Mouse (Mus musculus): ENCODE results near the gene Exosc8.
A peak's percentile ranks its signal among the peaks of the same experiment; 100 is the strongest.
"Not testable (repeated sequence)": the region's sequence is repeated elsewhere in the genome, so short reads cannot be mapped to it uniquely, and the experiment has no call there.

Gene Exosc8

GRCm38 (mm10) chr3:54736101-54736927 lies 1.1 kb upstream of the Exosc8 start:
- DNase-seq (ENCODE audit: low read depth, low spot score): no peak

GRCm38 (mm10) chr3:54734411-54735246 lies 564 bp downstream of the Exosc8 start:
- peak; percentile 76 for DNase-seq (ENCODE audit: low read depth, low spot score)

GRCm38 (mm10) chr3:54732371-54732770 lies 2.8 kb downstream of the Exosc8 start:
- DNase-seq (ENCODE audit: low read depth, low spot score): no peak

- DNase-seq (ENCODE audit: low read depth, low spot score): no peak
Measured at GRCm38 (mm10) chr3:54731626-54732150, 3.5 kb downstream of the Exosc8 start.

- DNase-seq (ENCODE audit: low read depth, low spot score): no peak
Measured at GRCm38 (mm10) chr3:54728100-54728499, 7.1 kb downstream of the Exosc8 start.

- DNase-seq (ENCODE audit: low read depth, low spot score): no peak
Measured at GRCm38 (mm10) chr3:54727588-54727987, 7.6 kb downstream of the Exosc8 start.

GRCm38 (mm10) chr3:54725344-54725743 lies 9.8 kb downstream of the Exosc8 start:
- DNase-seq (ENCODE audit: low read depth, low spot score): no peak

- DNase-seq (ENCODE audit: low read depth, low spot score): no peak
Measured at GRCm38 (mm10) chr3:54723741-54724500, 11.3 kb downstream of the Exosc8 start.

GRCm38 (mm10) chr3:54718947-54719346 lies 16.2 kb downstream of the Exosc8 start:
- DNase-seq (ENCODE audit: low read depth, low spot score): no peak

GRCm38 (mm10) chr3:54717348-54717747 lies 17.8 kb downstream of the Exosc8 start:
- no peak for DNase-seq (ENCODE audit: low read depth, low spot score)

GRCm38 (mm10) chr3:54715461-54715860 lies 19.7 kb downstream of the Exosc8 start:
- no peak for DNase-seq (ENCODE audit: low read depth, low spot score)

- DNase-seq (ENCODE audit: low read depth, low spot score): no peak
Measured at GRCm38 (mm10) chr3:54714253-54714652, 20.9 kb downstream of the Exosc8 start, which contains the start of gene Gm21958. Gm21958 (minus strand) TSS chr3:54714353.

GRCm38 (mm10) chr3:54708972-54709371 lies 26.2 kb downstream of the Exosc8 start:
- no peak for DNase-seq (ENCODE audit: low read depth, low spot score)

- not testable (repeated sequence) for DNase-seq (ENCODE audit: low read depth, low spot score)
Measured at GRCm38 (mm10) chr3:54704106-54704505, 31.1 kb downstream of the Exosc8 start.

GRCm38 (mm10) chr3:54699759-54700301 lies 35.4 kb downstream of the Exosc8 start:
- no peak for DNase-seq (ENCODE audit: low read depth, low spot score)

- DNase-seq (ENCODE audit: low read depth, low spot score): no peak
Measured at GRCm38 (mm10) chr3:54693056-54693415, 42.2 kb downstream of the Exosc8 start.

GRCm38 (mm10) chr3:54692202-54693055 lies 42.8 kb downstream of the Exosc8 start, which contains the start of gene Supt20:
Supt20 (plus strand) TSS chr3:54692807.
- peak; percentile 84 for DNase-seq (ENCODE audit: low read depth, low spot score)

- DNase-seq (ENCODE audit: low read depth, low spot score): no peak
Measured at GRCm38 (mm10) chr3:54689091-54689490, 46.1 kb downstream of the Exosc8 start.

- no peak for DNase-seq (ENCODE audit: low read depth, low spot score)
Measured at GRCm38 (mm10) chr3:54687245-54687644, 47.9 kb downstream of the Exosc8 start.

- no peak for DNase-seq (ENCODE audit: low read depth, low spot score)
Measured at GRCm38 (mm10) chr3:54685202-54685601, 50.0 kb downstream of the Exosc8 start.
